Comparison of ENCODE assay signal across 14 mouse cellular contexts in the genomic region with DNA sequence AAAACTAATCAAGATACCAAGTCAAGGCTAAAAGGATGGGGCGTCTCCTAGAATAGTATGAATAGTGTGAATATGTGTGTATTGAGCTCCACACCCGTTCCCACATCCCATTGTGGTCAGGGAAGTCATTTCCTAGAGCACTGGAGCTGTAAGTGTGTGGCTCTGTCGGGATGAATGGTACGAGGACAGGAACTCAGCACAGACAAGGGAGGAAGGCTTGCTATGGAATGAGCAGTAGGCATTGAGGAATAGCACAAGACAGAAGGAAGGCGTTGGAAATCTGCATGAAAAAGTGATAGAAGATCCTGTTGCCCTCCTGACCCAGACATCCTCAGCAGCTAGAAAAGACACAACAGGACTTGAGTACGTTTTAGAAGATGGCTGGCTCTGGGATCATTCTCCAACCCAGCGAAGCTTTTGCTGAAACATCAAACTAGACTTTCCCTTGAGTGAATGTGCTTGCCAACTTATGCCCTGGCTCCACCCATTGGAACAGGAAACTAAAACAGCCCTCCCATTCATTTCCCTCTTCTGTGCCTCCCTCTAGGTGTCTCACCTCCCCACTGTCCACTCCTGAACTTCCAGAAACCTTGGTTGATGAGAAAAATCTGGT. TPM values are rescaled to one million over a fixed set of nuclear protein-coding genes. Genes with fewer than 3 reads are reported as not detected.
DNase-seq lines count a peak whose midpoint lies in the region; ATAC-seq and TF ChIP-seq lines count a peak whose summit lies in the region.
"Had no signal": no experiment of that assay in that cellular context is flagged by ENCODE, and none has a peak within 500 bp of the region (broad histone marks: within the 10 kb centered on the region; RNA-seq: fewer than 3 reads in every experiment).

No protein-coding gene starts in this region.

- no peak for DNase-seq in embryonic facial prominence, embryonic 10.5 days (ENCODE audit: low spot score)
- DNase-seq in layer of hippocampus, adult 2 months (ENCODE audit: low spot score in 2 of 2): no peak
- DNase-seq in layer of hippocampus, postnatal 25 days (ENCODE audit: extremely low spot score in 1 of 2, low spot score in 1 of 2): no peak
- DNase-seq in 3T3-L1 (ENCODE audit: low read depth, low spot score): peak; percentile 46
- no peak for DNase-seq in B cell, adult 2 months
- DNase-seq: cerebellum, postnatal 36 days; heart, adult 18-20 months; heart, postnatal 14 days; layer of hippocampus, postnatal 36 days had no signal

- no peak overlapping the region for H3K27ac ChIP-seq in embryonic facial prominence, embryonic 13.5 days
- no peak overlapping the region for H3K27ac ChIP-seq in embryonic facial prominence, embryonic 10.5 days (replicated peaks)
- H3K27ac ChIP-seq in layer of hippocampus, adult 2 months: peak overlapping the region; percentile 98; the same call in 1 of the 2 replicates
- peak overlapping the region; percentile 95 for H3K27ac ChIP-seq in bone marrow macrophage, adult 2 months (ENCODE audit: insufficient read depth, low read depth, low read length)
- H3K27ac ChIP-seq: forebrain, embryonic 12.5 days; hindbrain, postnatal 0 days; midbrain, embryonic 15.5 days had no signal

- peaks cover 8% of the 10 kb centered on the region for H3K36me3 ChIP-seq in embryonic facial prominence, embryonic 13.5 days
- peaks cover 12% of the 10 kb centered on the region for H3K36me3 ChIP-seq in embryonic facial prominence, embryonic 10.5 days (replicated peaks)
- H3K36me3 ChIP-seq: forebrain, embryonic 12.5 days; midbrain, embryonic 15.5 days had no signal

- H3K4me3 ChIP-seq in embryonic facial prominence, embryonic 13.5 days: no peak overlapping the region
- H3K4me3 ChIP-seq in embryonic facial prominence, embryonic 10.5 days: no peak overlapping the region
- no peak overlapping the region for H3K4me3 ChIP-seq in layer of hippocampus, adult 2 months
- 0 out of 2 replicates have a peak overlapping the region, but pooled peaks have one; percentile 1 for H3K4me3 ChIP-seq in bone marrow macrophage, adult 2 months (ENCODE audit: insufficient read depth, low read length)
- H3K4me3 ChIP-seq: forebrain, embryonic 12.5 days; midbrain, embryonic 15.5 days had no signal

- peaks cover 26% of the 10 kb centered on the region for H3K4me1 ChIP-seq in embryonic facial prominence, embryonic 13.5 days
- peaks cover 41% of the 10 kb centered on the region for H3K4me1 ChIP-seq in embryonic facial prominence, embryonic 10.5 days
- peaks cover 41% of the 10 kb centered on the region for H3K4me1 ChIP-seq in bone marrow macrophage, adult 2 months (ENCODE audit: control insufficient read depth, insufficient read depth, low read length)

- H3K27me3 ChIP-seq in embryonic facial prominence, embryonic 13.5 days: 0 out of 2 replicates have a peak, but pooled peaks cover 16% of the 10 kb centered on the region
- peaks cover 12% of the 10 kb centered on the region; the same call in 1 of the 2 replicates for H3K27me3 ChIP-seq in embryonic facial prominence, embryonic 10.5 days (replicated peaks; ENCODE audit: low read depth, poor library complexity, severe bottlenecking)
- H3K27me3 ChIP-seq: forebrain, embryonic 12.5 days; midbrain, embryonic 15.5 days had no signal

- TF ChIP-seq CTCF in layer of hippocampus, adult 2 months (conservative IDR thresholded peaks at IDR 0.05): no peak
- no peak for TF ChIP-seq CTCF in bone marrow macrophage, adult 2 months (IDR thresholded peaks at IDR 0.05; ENCODE audit: low read depth, low read length)

- 0 out of 2 replicates have a peak overlapping the region, but pooled peaks have one; percentile 4 for H3K9ac ChIP-seq in embryonic facial prominence, embryonic 13.5 days
- H3K9ac ChIP-seq: forebrain, embryonic 12.5 days; midbrain, embryonic 15.5 days had no signal

- no peaks in the 10 kb centered on the region for H3K9me3 ChIP-seq in embryonic facial prominence, embryonic 13.5 days
- H3K9me3 ChIP-seq in embryonic facial prominence, embryonic 10.5 days: no peaks in the 10 kb centered on the region
- H3K9me3 ChIP-seq: forebrain, embryonic 12.5 days; midbrain, embryonic 15.5 days had no signal

- no peak for TF ChIP-seq POLR2A in bone marrow macrophage, adult 2 months (IDR thresholded peaks at IDR 0.05; ENCODE audit: borderline replicate concordance, low read depth, low read length)

- WGBS in embryonic facial prominence, embryonic 13.5 days: 71% methylated on average over 7 of the region's 7 CpGs
- WGBS in embryonic facial prominence, embryonic 10.5 days: 70% methylated on average over 7 of the region's 7 CpGs

- no peak for ATAC-seq in embryonic facial prominence, embryonic 13.5 days (ENCODE audit: insufficient number of reproducible peaks, insufficient read depth, low FRiP score, low TSS enrichment, low read depth)
- ATAC-seq: hindbrain, postnatal 0 days; midbrain, embryonic 15.5 days had no signal

- H3K4me2 ChIP-seq in embryonic facial prominence, embryonic 13.5 days: no peak overlapping the region
- H3K4me2 ChIP-seq: forebrain, embryonic 12.5 days; midbrain, embryonic 15.5 days had no signal

RNA-seq across cellular contexts. Expression of gene Mnt, which starts 2.8 kb away (rescaled TPM):
- polyA plus RNA-seq in embryonic facial prominence, embryonic 13.5 days (2015; fragmentation: Nextera tagmentation; extraction: Ambion mirVana): 5.7 and 6.0 TPM in 2 replicates
- polyA plus RNA-seq in embryonic facial prominence, embryonic 10.5 days (2016; fragmentation: Nextera tagmentation; extraction: Ambion mirVana): 5.2 and 5.3 TPM in 2 replicates
- total RNA-seq in layer of hippocampus, adult 2 months (2021): 10 to 100 TPM; 31.3 to 32.8 TPM
- 10 to 100 TPM; 28.9 to 34.4 TPM for total RNA-seq in layer of hippocampus, postnatal 25 days (2021)
- 26.2 and 29.9 TPM in 2 replicates for polyA plus RNA-seq in bone marrow macrophage, adult 2 months (2012; ENCODE audit: insufficient read depth, insufficient read length, missing spikeins)

RNA-seq across cellular contexts. Expression of gene Mettl16, which starts 57.3 kb away (rescaled TPM):
- polyA plus RNA-seq in embryonic facial prominence, embryonic 13.5 days (2015; fragmentation: Nextera tagmentation; extraction: Ambion mirVana): 58.4 and 61.8 TPM in 2 replicates
- polyA plus RNA-seq in embryonic facial prominence, embryonic 10.5 days (2016; fragmentation: Nextera tagmentation; extraction: Ambion mirVana): 73.0 and 73.7 TPM in 2 replicates
- 10 to 100 TPM; 31.2 to 31.3 TPM for total RNA-seq in layer of hippocampus, adult 2 months (2021)
- 10 to 100 TPM; 27.0 to 27.5 TPM for total RNA-seq in layer of hippocampus, postnatal 25 days (2021)
- 8.9 and 9.2 TPM in 2 replicates for polyA plus RNA-seq in bone marrow macrophage, adult 2 months (2012; ENCODE audit: insufficient read depth, insufficient read length, missing spikeins)

Comparison
In these comparisons a context has a peak if more than half of its experiments do, and no peak if none do; other contexts are left out.
1. H3K27ac ChIP-seq: peak in layer of hippocampus, adult 2 months (single experiment) and bone marrow macrophage, adult 2 months (single experiment); none in embryonic facial prominence, embryonic 13.5 days (single experiment) and embryonic facial prominence, embryonic 10.5 days (single experiment).